In the genomic region with DNA sequence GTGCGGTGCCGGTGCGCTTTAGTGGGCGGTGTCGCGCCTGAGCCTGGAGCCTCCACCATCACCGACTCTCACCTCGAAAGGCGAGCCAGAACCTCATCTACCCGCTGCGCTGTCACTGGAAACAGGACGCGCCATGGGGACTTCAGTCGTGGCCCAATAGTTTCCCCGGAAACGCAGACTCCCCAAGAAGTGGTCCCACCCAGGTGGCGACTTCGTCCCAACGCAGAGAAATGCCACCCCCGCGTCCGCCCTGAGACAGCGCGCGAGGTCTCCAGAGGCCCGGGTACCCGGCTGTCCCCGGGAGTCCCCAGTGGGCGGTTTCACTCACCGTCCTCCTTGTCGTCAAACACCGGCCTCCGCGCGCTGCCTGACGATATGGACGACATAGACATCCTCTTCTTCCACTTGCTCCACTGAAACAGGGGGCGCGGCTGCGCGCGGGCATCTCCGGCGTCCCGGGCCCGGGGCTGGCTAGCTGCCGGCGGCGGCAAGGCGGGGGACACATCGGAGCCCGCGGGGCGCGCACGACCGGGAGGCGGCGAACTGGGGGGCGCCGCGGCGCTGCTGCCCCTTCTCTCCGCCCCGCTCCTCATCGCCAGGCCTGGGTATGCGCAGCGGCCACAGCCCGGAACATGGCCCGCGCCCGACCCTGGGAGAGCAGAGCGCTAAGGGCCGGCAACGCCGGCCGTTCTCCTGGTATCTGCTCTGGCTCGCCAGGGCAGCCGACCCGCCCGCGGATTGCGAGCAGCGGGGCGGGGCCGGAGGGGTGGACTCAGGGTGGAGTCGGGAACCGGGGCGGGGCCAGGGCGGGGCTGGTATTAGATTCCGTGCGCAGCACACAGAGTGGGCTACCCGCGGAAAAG, we compare ENCODE assay signal across 8 mouse cellular contexts. TPM values are rescaled to one million over a fixed set of nuclear protein-coding genes. Genes with fewer than 3 reads are reported as not detected.
A peak's percentile ranks its signal among the peaks of the same experiment; 100 is the strongest.
DNase-seq lines count a peak whose midpoint lies in the region; ATAC-seq lines count a peak whose summit lies in the region.

No protein-coding gene starts in this region.

- peak; percentile 80 for DNase-seq in ZHBTc4 (ENCODE audit: low read depth, low spot score)
- peak; percentile 67 for DNase-seq in cerebellum, adult 9-11 months
- peak; percentile 48 to 57 for DNase-seq in frontal cortex, postnatal 25 days (ENCODE audit: low spot score in 2 of 2)
- DNase-seq in hindbrain, embryonic 11.5 days (ENCODE audit: low spot score) = peak; percentile 92
- peak; percentile 59 to 64 for DNase-seq in layer of hippocampus, postnatal 14 days (ENCODE audit: low spot score in 2 of 2)
- peak; percentile 78 for DNase-seq in lung, postnatal 14 days
- peak; percentile 33 for DNase-seq in retina, adult 2 months (ENCODE audit: low read depth, low spot score)
- DNase-seq in urinary bladder, postnatal 14 days (ENCODE audit: low spot score) = peak; percentile 77

- no peak overlapping the region for H3K27ac ChIP-seq in hindbrain, embryonic 11.5 days (ENCODE audit: low read depth, low read length)

- H3K4me3 ChIP-seq in hindbrain, embryonic 11.5 days (ENCODE audit: low read depth, low read length) = peak overlapping the region; percentile 60

- H3K9me3 ChIP-seq in hindbrain, embryonic 11.5 days (ENCODE audit: control insufficient read depth, low read length) = no peaks in the 10 kb centered on the region

- peak overlapping the region; percentile 64 for H3K9ac ChIP-seq in hindbrain, embryonic 11.5 days (ENCODE audit: low read depth, low read length)

- WGBS in hindbrain, embryonic 11.5 days = under 1% methylated on average over 78 of the region's 94 CpGs

- peak; percentile 98 for ATAC-seq in hindbrain, embryonic 11.5 days (ENCODE audit: low FRiP score)

- no peaks in the 10 kb centered on the region for H3K36me3 ChIP-seq in hindbrain, embryonic 11.5 days (ENCODE audit: control insufficient read depth, insufficient read depth, low read length)

- H3K4me1 ChIP-seq in hindbrain, embryonic 11.5 days (replicated peaks; ENCODE audit: control insufficient read depth, insufficient read depth, low read length) = peaks cover 6% of the 10 kb centered on the region

- peaks cover 22% of the 10 kb centered on the region for H3K27me3 ChIP-seq in hindbrain, embryonic 11.5 days (ENCODE audit: control insufficient read depth, insufficient read depth, low read length)

- H3K4me2 ChIP-seq in hindbrain, embryonic 11.5 days (replicated peaks; ENCODE audit: low read depth, low read length) = peak overlapping the region; percentile 97

RNA-seq across cellular contexts. Expression of gene Lrrc27, which starts 24.8 kb away (rescaled TPM):
- 6.5 and 9.4 TPM in 2 replicates for polyA plus RNA-seq in hindbrain, embryonic 11.5 days (2014; fragmentation: Nextera tagmentation; extraction: Ambion mirVana)
- total RNA-seq in layer of hippocampus, postnatal 14 days (2021) = 1 to 10 TPM; 5.8 to 7.6 TPM

RNA-seq across cellular contexts. Expression of gene Stk32c, which starts 25.1 kb away (rescaled TPM):
- 0.52 and 0.54 TPM in 2 replicates for polyA plus RNA-seq in hindbrain, embryonic 11.5 days (2014; fragmentation: Nextera tagmentation; extraction: Ambion mirVana)
- 10 to 100 TPM; 57.3 to 60.2 TPM for total RNA-seq in layer of hippocampus, postnatal 14 days (2021)

Comparison
In these comparisons a context has a peak if more than half of its experiments do, and no peak if none do; other contexts are left out.
1. DNase-seq: peak in every context shown above with its lines; median percentile 92 in hindbrain, embryonic 11.5 days; 80 in ZHBTc4; 78 in lung, postnatal 14 days; 77 in urinary bladder, postnatal 14 days; 67 in cerebellum, adult 9-11 months; 62 in layer of hippocampus, postnatal 14 days; 52 in frontal cortex, postnatal 25 days; 33 in retina, adult 2 months.